Mouse (Mus musculus): Measurements from ENCODE around the gene Cpvl. TPM values are rescaled to one million over a fixed set of nuclear protein-coding genes. Genes with fewer than 3 reads are reported as not detected.

Gene Cpvl
- polyA plus RNA-seq (2014; fragmentation: Illumina TruSeq; extraction: RNeasy Lipid Tissue Mini Kit (QIAGEN cat#74804); ENCODE audit: insufficient read depth, low read depth, low replicate concordance): not detected

GRCm38 (mm10) chr6:53978571-53978970, at the start of gene Cpvl:
Cpvl (minus strand) TSS chr6:53978671.

Other genes starting within 250 kb of the Cpvl start
- 5.0 TPM for gene Tril, start 157.8 kb downstream of the Cpvl start, polyA plus RNA-seq (2014; fragmentation: Illumina TruSeq; extraction: RNeasy Lipid Tissue Mini Kit (QIAGEN cat#74804); ENCODE audit: insufficient read depth, low read depth, low replicate concordance)
- gene Chn2, start 60.9 kb upstream of the Cpvl start, polyA plus RNA-seq (2014; fragmentation: Illumina TruSeq; extraction: RNeasy Lipid Tissue Mini Kit (QIAGEN cat#74804); ENCODE audit: insufficient read depth, low read depth, low replicate concordance): 6.1 TPM

All from lung, adult 10 weeks (tissue).